Mouse (Mus musculus) T-cell, adult 2 months (primary cell): Measurements from ENCODE around the gene Tlcd2.
A peak's percentile ranks its signal among the peaks of the same experiment; 100 is the strongest.

ENCODE experiments used
- DNase-seq: peaks from one replicate; pipeline ENCODE4 v3.0.0; 2022; ENCODE audit warnings: low spot score

Gene Tlcd2

GRCm38 (mm10) chr11:75460844-75461742 lies at the start of gene Tlcd2:
TSS of gene Tlcd2 (plus strand) at chr11:75461715.
- peak; percentile 100 for DNase-seq

GRCm38 (mm10) chr11:75415096-75415495 lies 46.4 kb upstream of the Tlcd2 start:
- no peak for DNase-seq

DNA sequence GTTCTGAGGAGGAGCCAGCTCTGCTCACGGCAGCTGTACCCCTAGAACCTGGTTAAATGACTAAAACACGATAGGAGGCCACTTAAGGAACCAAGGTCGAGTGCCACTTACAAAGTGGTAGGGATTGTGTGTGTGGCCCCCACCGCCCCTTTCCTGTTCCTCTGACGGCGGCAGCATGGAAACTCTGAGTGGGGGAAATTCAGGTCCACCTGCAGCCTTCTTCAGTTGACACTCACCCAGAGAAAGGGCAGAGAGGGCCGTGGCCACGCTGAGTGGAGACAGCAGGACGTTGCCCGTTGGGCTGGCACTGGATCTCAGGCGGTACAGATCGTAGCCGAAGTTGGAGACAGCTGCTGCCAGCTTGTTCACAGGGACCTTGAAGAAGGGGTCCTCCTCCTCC lies 45.5 kb upstream of the Tlcd2 start:
- DNase-seq: no peak

GRCm38 (mm10) chr11:75420037-75420436 lies 41.5 kb upstream of the Tlcd2 start:
- DNase-seq: no peak

DNA sequence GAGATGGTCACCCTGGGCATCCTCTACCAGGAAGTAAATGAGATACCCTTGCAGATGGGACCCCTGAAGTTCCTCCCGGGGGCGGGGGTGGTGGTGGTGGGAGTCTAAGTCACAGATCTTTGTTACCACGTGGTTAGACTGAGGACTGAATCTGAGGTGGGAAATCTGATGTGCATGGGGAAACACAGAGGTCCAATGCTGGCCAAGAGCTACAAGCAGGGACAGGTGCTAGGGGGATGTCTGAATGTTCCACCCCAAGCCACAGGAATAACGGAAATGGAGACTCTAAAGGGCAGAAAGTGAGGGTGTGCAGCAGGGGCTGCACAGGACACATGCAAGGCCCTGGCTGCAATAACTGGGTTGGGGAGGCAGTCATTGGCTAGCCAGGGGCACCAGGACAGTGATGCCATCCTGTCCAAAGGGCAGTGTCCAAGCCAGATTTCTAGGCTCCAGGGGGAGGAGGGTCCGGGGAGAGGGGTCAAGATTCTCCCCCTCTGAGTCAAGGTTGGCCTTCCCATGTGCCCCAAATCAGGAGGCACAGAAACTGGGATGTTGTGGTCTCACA lies 40.6 kb upstream of the Tlcd2 start:
- DNase-seq: no peak

GRCm38 (mm10) chr11:75421375-75422012 lies 40.0 kb upstream of the Tlcd2 start:
- no peak for DNase-seq

DNA sequence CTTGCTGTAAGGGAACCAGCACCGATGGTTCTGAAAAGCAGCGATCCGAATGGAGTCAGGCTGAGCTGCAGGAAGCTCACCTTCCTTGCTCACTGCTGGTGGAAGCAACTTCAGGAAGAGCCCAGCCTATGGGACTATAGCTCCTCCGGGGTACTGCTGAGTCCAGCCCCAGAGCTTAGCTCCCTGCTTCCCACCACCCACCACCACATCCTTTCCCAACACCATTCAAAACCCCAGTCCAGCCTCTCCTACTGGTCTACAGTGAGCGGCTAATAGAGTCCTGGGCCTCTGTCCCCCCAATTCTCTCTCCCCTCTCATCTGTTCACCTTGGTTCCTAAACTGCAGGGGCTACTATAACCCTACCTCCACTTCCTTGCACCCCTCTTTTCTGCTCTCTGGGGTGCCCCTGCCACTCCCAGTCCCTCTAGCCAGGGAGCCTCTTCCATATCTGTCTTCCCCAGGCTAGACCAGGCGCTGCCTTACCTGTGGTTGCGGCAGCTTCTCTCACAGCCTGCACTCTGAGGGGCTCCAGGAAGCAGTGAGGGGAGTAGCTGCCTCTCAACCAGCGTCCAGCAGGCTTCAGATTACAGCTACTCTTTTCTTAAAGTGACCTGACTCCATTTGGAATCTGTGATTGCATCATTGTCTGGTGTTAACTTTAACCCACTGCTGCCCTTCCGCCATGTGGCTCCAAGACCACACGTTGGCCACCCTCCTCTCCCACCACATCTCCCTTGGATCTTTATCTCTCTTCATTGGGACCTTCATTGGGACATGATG lies 39.3 kb upstream of the Tlcd2 start, which contains the start of gene Serpinf1:
Gene Serpinf1 (minus strand): TSS at position 689 of the 780 bp plus-strand sequence.
- DNase-seq: no peak

DNA sequence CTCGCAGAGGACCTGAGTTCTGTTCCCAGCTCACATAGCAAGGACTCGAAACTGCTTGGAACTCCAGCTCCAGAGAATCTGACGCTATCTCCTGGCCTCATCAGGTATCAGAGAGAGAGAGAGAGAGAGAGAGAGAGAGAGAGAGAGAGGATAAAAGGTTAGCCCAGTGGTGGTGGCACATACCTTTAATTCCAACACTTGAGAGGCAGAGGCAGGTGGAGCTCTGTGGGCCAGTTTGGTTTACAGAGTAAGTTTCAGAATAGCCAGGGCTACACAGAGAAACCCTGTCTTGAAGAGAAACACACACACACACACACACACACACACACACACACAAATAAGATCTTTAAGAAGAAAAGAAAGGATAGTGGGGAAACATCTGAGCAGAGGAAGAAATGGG lies 38.4 kb upstream of the Tlcd2 start:
- no peak for DNase-seq

- DNase-seq: no peak
Observed at GRCm38 (mm10) chr11:75424033-75424432, 37.5 kb upstream of the Tlcd2 start.

DNA sequence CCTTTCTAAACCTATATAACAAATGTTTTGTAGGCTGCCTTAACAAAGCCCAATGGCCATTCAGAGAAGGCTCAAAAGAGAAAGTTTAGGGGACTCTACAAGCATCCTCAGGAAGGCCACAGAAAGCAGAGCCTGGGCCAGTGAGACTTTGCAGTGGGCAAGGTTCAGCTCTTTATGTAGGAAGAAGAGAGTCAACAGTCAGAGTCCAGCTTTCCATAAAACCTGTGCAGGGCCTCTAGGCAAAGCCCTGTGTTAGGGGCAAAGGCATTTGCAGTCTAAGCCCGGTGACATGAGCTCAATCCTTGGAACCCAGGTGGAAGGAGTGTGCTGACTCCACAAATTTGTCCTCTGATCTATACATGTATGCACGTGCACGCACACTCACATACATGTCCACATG lies 37.1 kb upstream of the Tlcd2 start:
- no peak for DNase-seq

- DNase-seq: peak; percentile 68
Observed at GRCm38 (mm10) chr11:75429019-75429705, 32.4 kb upstream of the Tlcd2 start.

GRCm38 (mm10) chr11:75431307-75431706 lies 30.2 kb upstream of the Tlcd2 start:
- DNase-seq: no peak

- no peak for DNase-seq
Observed at GRCm38 (mm10) chr11:75434138-75434537, 27.4 kb upstream of the Tlcd2 start.

GRCm38 (mm10) chr11:75438194-75438593 lies 23.3 kb upstream of the Tlcd2 start:
- DNase-seq: no peak

- no peak for DNase-seq
Observed at GRCm38 (mm10) chr11:75438804-75439203, 22.7 kb upstream of the Tlcd2 start.

DNA sequence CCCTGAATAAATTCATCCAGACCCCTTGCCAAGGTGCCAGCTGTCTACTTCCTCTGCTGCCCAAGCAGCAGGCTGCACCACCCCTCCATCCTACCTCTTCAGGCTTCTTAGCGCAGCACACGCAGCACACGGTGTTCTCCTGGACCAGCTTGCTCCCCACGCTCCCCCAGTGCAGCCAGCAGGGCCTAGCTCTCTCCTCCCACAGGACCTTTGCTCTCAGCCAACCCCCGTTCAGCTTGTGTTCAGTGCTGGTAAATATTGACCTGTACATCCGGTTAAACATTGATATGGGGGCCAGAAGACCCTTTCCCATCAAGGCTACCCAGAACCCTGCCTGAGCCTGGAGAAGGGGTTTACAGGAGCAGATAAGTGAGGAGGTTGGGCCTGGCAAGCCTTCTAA lies 22.2 kb upstream of the Tlcd2 start, which contains the start of gene Serpinf2:
Gene Serpinf2 (minus strand): TSS at position 229 of the 400 bp plus-strand sequence.
- DNase-seq: no peak

- DNase-seq: no peak
Observed at GRCm38 (mm10) chr11:75439951-75440350, 21.6 kb upstream of the Tlcd2 start.

- DNase-seq: no peak
Observed at GRCm38 (mm10) chr11:75441034-75441433, 20.5 kb upstream of the Tlcd2 start.

GRCm38 (mm10) chr11:75441601-75442000 lies 19.9 kb upstream of the Tlcd2 start:
- DNase-seq: no peak

- DNase-seq: no peak
Observed at GRCm38 (mm10) chr11:75443711-75444110, 17.8 kb upstream of the Tlcd2 start.

DNA sequence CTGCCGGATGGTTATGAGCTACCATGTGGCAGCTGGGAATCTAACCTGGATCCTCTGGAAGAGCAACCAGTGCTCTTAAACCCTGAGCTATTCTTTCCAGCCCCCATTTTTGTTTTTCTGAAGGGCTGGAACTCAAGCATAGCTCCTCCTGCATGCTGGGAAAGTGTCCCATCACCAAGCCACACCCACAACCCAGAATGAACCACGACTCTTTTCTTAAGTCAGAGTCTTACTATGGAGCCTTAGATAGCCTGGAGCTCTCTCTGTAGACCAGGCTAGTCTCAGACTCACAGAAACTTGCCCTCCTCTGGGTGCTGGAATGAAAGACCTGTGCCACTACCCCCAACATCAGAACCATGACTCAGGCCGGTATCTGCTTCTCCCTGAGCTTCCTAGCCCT lies 12.9 kb upstream of the Tlcd2 start:
- no peak for DNase-seq
